Mouse (Mus musculus) left cerebral cortex, postnatal 25 days (tissue): Measurements from ENCODE around the gene Gm11077. TPM values are rescaled to one million over a fixed set of nuclear protein-coding genes. Genes with fewer than 3 reads are reported as not detected.

Source experiments
- total RNA-seq, 2 experiments: library from RNA; stranded (reverse); gene quantifications; 2 replicates each; pipeline ENCODE4 v1.2.3; 2021

Gene Gm11077
- total RNA-seq, 2 experiments from 2014 or later, result not detected

Other genes with a start within 250 kb of the Gm11077 start
- 10 to 100 TPM; 65.3 to 66.5 TPM for gene Aebp2, start 106.6 kb upstream of the Gm11077 start, total RNA-seq